Mouse (Mus musculus): ENCODE measurements at regions not wholly inside any gene's neighbourhood (a gene's known extent, or its start where the extent isn't known, plus 50 kb on each side); places are given as distances from the start of the nearest gene placed in this dataset.

GRCm38 (mm10) chr17:70924565-70925220 is 71.3 kb upstream of the Tgif1 start:
- no peak overlapping the region for H3K4me2 ChIP-seq (replicated peaks; ENCODE audit: low read depth)
- no peaks in the 10 kb centered on the region for H3K27me3 ChIP-seq (replicated peaks; ENCODE audit: control insufficient read depth, insufficient read depth, low read length)
- H3K27ac ChIP-seq (ENCODE audit: low read depth, low read length): no peak overlapping the region
- H3K4me1 ChIP-seq (replicated peaks; ENCODE audit: control insufficient read depth, insufficient read depth, low read length): no peaks in the 10 kb centered on the region
- TF ChIP-seq CTCF (IDR thresholded peaks at IDR 0.05; ENCODE audit: low read depth): no peak
- H3K9me3 ChIP-seq (ENCODE audit: control insufficient read depth): no peaks in the 10 kb centered on the region
- 83% methylated on average over 8 of the region's 8 CpGs for WGBS
- no peak overlapping the region for H3K9ac ChIP-seq (ENCODE audit: low read depth, low read length)
- no peaks in the 10 kb centered on the region for H3K36me3 ChIP-seq (ENCODE audit: control insufficient read depth, insufficient read depth)
- no peak overlapping the region for H3K4me3 ChIP-seq (ENCODE audit: low read depth, low read length)
- ATAC-seq: no peak

- WGBS: 55% methylated on average over 13 of the region's 13 CpGs
- H3K4me1 ChIP-seq (replicated peaks; ENCODE audit: control insufficient read depth, insufficient read depth, low read length): no peaks in the 10 kb centered on the region
- ATAC-seq: no peak
- H3K9ac ChIP-seq (ENCODE audit: low read depth, low read length): no peak overlapping the region
- H3K4me2 ChIP-seq (replicated peaks; ENCODE audit: low read depth): no peak overlapping the region
- no peak for TF ChIP-seq CTCF (IDR thresholded peaks at IDR 0.05; ENCODE audit: low read depth)
- H3K9me3 ChIP-seq (ENCODE audit: control insufficient read depth): no peaks in the 10 kb centered on the region
- H3K4me3 ChIP-seq (ENCODE audit: low read depth, low read length): no peak overlapping the region
- no peaks in the 10 kb centered on the region for H3K36me3 ChIP-seq (ENCODE audit: control insufficient read depth, insufficient read depth)
- no peak overlapping the region for H3K27ac ChIP-seq (ENCODE audit: low read depth, low read length)
- no peaks in the 10 kb centered on the region for H3K27me3 ChIP-seq (replicated peaks; ENCODE audit: control insufficient read depth, insufficient read depth, low read length)
These were observed 68.3 kb upstream of the Tgif1 start for GRCm38 (mm10) chr17:70921681-70922080.

- no peak for ATAC-seq
- TF ChIP-seq CTCF (IDR thresholded peaks at IDR 0.05; ENCODE audit: low read depth): no peak
- Histone ChIP-seq H3K4me1 (replicated peaks; ENCODE audit: control insufficient read depth, insufficient read depth, low read length) (no peaks in the 10 kb centered on the region), H3K27me3 (replicated peaks; ENCODE audit: control insufficient read depth, insufficient read depth, low read length) (no peaks in the 10 kb centered on the region), H3K4me2 (replicated peaks; ENCODE audit: low read depth) (no peak overlapping the region), H3K9ac (ENCODE audit: low read depth, low read length) (no peak overlapping the region), H3K4me3 (ENCODE audit: low read depth, low read length) (no peak overlapping the region), H3K9me3 (ENCODE audit: control insufficient read depth) (no peaks in the 10 kb centered on the region), H3K27ac (ENCODE audit: low read depth, low read length) (no peak overlapping the region), H3K36me3 (ENCODE audit: control insufficient read depth, insufficient read depth) (no peaks in the 10 kb centered on the region)
These were observed 66.8 kb upstream of the Tgif1 start for GRCm38 (mm10) chr17:70920181-70920580.

- no peak overlapping the region for H3K4me3 ChIP-seq (ENCODE audit: low read depth, low read length)
- H3K4me1 ChIP-seq (replicated peaks; ENCODE audit: control insufficient read depth, insufficient read depth, low read length): no peaks in the 10 kb centered on the region
- 56% methylated on average over 19 of the region's 19 CpGs for WGBS
- no peak for ATAC-seq
- H3K36me3 ChIP-seq (ENCODE audit: control insufficient read depth, insufficient read depth): no peaks in the 10 kb centered on the region
- no peaks in the 10 kb centered on the region for H3K9me3 ChIP-seq (ENCODE audit: control insufficient read depth)
- H3K4me2 ChIP-seq (replicated peaks; ENCODE audit: low read depth): no peak overlapping the region
- H3K27me3 ChIP-seq (replicated peaks; ENCODE audit: control insufficient read depth, insufficient read depth, low read length): no peaks in the 10 kb centered on the region
- no peak overlapping the region for H3K27ac ChIP-seq (ENCODE audit: low read depth, low read length)
- TF ChIP-seq CTCF (IDR thresholded peaks at IDR 0.05; ENCODE audit: low read depth): no peak
- no peak overlapping the region for H3K9ac ChIP-seq (ENCODE audit: low read depth, low read length)
These were observed 64.0 kb upstream of the Tgif1 start for GRCm38 (mm10) chr17:70917183-70917935.

GRCm38 (mm10) chr17:70916089-70916750 is 62.9 kb upstream of the Tgif1 start:
- Histone ChIP-seq H3K9ac (ENCODE audit: low read depth, low read length) (no peak overlapping the region), H3K9me3 (ENCODE audit: control insufficient read depth) (no peaks in the 10 kb centered on the region), H3K27me3 (replicated peaks; ENCODE audit: control insufficient read depth, insufficient read depth, low read length) (no peaks in the 10 kb centered on the region), H3K4me2 (replicated peaks; ENCODE audit: low read depth) (no peak overlapping the region), H3K4me3 (ENCODE audit: low read depth, low read length) (no peak overlapping the region), H3K27ac (ENCODE audit: low read depth, low read length) (no peak overlapping the region), H3K36me3 (ENCODE audit: control insufficient read depth, insufficient read depth) (no peaks in the 10 kb centered on the region), H3K4me1 (replicated peaks; ENCODE audit: control insufficient read depth, insufficient read depth, low read length) (no peaks in the 10 kb centered on the region)
- no peak for ATAC-seq
- no peak for TF ChIP-seq CTCF (IDR thresholded peaks at IDR 0.05; ENCODE audit: low read depth)
- 77% methylated on average over 12 of the region's 12 CpGs for WGBS

- no peak overlapping the region for H3K4me2 ChIP-seq (replicated peaks; ENCODE audit: low read depth)
- no peak overlapping the region for H3K27ac ChIP-seq (ENCODE audit: low read depth, low read length)
- TF ChIP-seq CTCF (IDR thresholded peaks at IDR 0.05; ENCODE audit: low read depth): no peak
- no peaks in the 10 kb centered on the region for H3K36me3 ChIP-seq (ENCODE audit: control insufficient read depth, insufficient read depth)
- no peaks in the 10 kb centered on the region for H3K4me1 ChIP-seq (replicated peaks; ENCODE audit: control insufficient read depth, insufficient read depth, low read length)
- H3K4me3 ChIP-seq (ENCODE audit: low read depth, low read length): no peak overlapping the region
- no peak overlapping the region for H3K9ac ChIP-seq (ENCODE audit: low read depth, low read length)
- no peaks in the 10 kb centered on the region for H3K9me3 ChIP-seq (ENCODE audit: control insufficient read depth)
- 61% methylated on average over 6 of the region's 6 CpGs for WGBS
- H3K27me3 ChIP-seq (replicated peaks; ENCODE audit: control insufficient read depth, insufficient read depth, low read length): no peaks in the 10 kb centered on the region
- no peak for ATAC-seq
These were observed 62.1 kb upstream of the Tgif1 start for GRCm38 (mm10) chr17:70915445-70915844.
